Mouse (Mus musculus): ENCODE data around the gene Trappc1.

The Trappc1 gene

DNA sequence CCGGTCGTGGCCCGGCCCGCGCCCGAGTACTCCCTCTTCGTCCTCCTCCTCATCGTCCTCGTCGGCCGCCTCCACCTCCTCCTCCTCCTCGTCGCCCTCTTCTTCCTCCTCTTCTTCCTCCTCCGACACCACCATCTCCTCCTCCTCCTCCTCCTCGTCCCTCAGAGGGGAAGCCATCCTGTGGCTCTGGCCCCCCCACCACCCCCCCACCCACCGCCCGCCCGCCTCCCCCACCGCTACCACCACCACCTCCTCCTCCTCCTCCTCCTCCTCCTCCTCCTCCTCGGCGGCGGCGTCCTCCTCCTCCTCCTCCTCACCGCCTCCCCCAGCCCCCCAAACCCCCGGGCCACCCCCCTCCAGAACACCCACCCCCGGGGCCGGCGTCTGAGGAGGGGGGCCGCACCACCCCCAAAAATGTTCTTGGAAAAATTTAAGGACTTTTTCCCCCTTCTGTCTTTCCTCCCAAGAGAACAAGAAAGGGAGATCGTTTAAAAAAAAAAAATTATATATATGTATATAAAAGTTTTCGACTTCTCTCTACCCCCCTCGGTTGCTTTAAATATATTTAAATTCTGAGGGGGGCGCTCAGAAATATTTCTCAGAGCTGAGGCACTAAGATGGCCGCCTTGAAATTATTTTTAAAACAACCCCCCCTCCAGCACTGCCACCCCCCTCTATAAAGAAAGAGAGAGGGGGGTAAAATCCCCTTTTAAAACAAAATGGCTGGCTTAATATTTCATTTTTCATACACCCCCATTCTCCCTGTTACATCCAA lies 45.6 kb downstream of the Trappc1 start, which contains the start of gene Chd3:
Gene Chd3 (minus strand): TSS at position 192 of the 775 bp plus-strand sequence.
- no peak for DNase-seq (ENCODE audit: low spot score)

DNA sequence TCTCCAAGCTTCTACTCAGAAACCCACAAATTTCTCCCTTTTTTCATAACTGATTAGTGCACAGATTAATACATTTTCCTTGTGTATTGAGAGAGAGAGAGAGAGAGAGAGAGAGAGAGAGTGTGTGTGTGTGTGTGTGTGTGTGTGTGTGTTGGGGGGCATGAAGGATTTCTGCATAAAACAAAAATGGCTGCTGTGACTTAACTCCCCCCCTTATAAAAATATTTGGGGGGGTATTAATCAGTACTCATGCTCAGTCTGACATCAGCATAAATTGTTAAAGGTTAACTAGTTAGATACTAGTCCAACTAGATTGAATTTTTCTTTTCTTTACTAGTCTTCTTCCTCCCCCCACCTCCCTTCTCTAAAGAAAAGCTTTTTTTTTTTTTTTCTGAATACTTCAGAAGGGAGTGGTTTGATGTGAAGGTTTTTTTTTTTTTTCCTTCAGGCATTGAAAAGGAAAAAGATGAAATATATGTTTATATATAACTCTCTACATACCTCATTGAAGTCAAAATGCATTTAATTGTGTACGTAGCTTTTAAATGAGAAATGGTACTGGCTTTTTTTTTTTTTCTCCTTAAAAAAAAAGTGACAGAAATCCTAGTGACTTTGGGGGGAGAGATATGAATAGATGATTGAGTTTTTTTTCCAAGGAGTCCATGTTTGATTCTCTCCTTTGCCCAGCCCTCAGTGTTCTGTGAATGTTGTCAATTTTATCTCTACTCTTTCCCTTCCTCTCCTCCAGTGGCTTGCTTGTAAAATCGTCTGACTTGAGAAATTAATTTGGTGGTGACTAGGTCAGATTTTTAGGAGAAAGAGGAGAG lies 46.4 kb downstream of the Trappc1 start:
- DNase-seq (ENCODE audit: low spot score): no peak

DNA sequence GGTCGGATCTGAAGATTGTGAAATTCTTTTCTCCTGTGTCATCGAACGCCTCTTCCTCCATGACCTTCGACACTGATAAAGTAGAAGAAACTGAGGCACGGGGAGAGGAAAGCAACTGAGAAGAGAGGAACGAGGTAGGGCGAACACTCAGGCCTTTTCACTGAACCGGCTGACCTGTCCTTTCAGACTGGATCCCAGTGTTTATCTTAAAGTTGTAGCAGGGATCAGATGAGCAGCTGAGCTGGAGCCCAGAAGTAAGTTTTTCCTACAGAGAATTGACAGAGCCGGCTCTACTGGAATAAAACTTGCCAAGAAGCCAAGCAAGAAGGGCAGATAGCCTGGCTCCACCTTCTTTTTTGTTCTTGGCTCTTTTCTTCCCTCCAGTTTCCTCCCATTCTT lies 47.0 kb downstream of the Trappc1 start:
- no peak for DNase-seq (ENCODE audit: low spot score)

DNA sequence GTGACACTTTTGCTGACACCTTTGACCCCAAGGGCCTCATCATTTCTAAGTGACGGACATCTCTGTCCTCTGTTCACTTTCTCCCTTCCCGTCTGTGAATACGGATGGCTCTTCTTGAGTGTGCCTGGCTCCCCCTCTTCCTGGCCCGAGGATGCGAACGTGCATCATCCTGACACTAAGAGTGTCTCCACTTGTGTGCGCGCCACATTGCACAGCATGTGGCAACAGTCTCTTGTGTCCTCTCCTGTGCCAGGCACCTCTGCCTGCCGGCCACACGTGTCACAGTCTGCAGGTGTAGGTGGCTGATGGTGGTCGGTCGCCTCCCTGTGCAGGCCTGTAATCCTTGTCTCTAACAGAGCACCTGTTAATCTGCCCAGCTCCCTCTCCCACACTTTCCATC lies 47.8 kb downstream of the Trappc1 start:
- no peak for DNase-seq (ENCODE audit: low spot score)

DNA sequence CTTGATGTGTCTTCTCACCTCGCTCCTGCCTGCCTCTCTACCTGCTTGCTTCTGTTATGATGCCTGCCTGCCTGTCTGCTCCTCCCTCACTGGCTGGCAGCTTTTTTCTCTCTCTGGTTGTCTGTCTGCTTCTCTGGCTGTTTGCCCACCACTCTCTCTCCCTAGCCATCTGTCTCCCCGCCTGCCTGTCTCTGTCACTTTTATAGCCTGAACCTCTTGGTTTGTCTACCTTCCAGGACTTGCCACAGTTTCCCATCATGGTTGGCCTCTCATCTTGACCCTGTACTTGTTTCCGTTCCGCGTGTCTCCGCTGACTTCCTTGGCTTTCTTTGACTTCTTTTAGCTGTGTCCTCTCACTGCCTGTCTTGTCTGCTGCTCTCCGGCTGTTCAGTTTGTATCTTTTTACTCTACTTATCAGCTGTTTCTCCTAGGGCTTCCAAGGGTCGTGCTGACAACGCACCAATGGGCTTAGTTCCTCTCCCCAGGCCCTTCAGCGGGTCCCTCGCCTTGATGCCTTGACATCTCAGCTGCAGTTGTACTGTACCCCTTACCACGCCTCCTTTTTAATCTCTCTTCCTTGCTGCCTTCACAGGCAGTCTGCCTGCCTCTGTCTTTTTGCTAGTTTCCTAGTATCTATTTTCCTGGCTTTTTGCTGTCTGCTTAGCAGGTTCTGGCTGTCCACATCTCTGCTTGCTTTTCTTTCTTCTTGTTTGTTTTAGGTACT lies 48.4 kb downstream of the Trappc1 start:
- DNase-seq (ENCODE audit: low spot score): peak; percentile 84

DNA sequence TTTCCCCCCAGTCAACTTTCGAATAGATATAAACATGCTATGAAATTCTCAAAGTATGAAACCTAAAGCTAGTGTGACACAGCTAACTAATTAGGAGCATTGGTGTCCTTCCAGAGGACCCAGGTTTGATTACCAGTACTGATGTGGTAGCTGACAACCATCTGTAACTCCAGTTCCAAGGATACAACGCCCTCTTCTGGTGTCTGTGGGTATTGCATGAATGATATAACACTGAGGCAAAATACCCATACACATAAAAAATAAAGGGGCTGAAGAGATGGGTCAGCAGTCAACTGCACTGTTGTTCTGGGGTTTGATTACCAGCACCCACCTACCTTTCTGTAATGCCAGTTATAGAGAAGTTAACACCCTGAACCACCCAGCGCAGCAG lies 49.0 kb downstream of the Trappc1 start:
- DNase-seq (ENCODE audit: low spot score): no peak

DNA sequence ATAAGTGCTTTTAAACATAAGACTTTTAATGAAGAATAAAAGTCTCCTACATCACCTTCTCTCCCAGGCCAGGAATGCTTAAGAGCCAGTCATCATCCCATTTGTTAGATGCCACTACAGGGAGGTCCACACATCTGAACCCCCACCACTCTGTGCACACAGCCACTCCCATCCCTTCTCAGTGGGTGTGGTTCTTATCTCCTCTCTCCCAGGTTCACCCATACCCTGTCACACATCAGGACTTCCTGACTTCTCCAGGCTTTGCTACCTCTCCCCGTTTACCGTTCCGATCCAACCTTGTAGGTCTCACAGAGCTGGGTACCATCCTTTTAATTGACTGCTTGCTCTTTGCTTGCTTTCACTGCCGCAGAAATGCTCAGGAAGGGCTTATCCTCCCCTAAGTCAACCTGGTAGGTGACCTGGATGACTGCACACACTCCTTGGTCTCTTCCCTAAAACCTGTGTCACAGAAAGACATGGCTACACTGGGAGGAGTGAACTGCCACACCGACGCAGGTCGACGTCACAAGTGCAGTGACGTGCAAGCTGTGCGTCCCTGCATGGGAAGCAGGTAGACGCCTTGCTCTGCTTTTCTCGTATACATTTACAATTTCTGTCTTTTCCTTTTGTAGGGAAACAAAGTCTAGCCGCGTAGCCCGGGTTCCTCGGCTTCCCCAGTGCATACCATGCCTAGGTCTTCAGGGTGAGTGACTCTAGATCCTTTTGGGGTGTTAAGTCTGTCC lies 49.6 kb downstream of the Trappc1 start:
- DNase-seq (ENCODE audit: low spot score): no peak

Measured in layer of hippocampus, adult 9-10 months (tissue).